Mouse (Mus musculus): ENCODE results near the gene Lcn5. TPM values are rescaled to one million over a fixed set of nuclear protein-coding genes. Genes with fewer than 3 reads are reported as not detected.

Gene Lcn5
- polyA plus RNA-seq, 1 experiment from 2014 or later, result not detected

DNA sequence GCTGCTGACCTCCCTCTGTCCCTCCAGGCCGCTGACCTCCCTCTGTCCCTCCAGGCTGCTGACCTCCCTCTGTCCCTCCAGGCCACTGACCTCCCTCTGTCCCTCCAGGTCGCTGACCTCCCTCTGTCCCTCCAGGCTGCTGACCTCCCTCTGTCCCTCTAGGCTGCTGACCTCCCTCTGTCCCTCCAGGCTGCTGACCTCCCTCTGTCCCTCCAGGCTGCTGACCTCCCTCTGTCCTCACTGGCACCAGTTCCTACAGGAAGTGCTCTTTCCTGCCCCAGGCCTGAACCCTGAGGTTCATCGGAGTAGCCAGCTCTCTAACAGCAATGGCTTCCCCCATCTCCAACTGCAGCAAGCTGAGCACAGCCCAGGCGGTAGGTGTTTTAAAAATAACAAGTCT is 29.0 kb upstream of the Lcn5 start:
- 60% methylated on average over 4 of the region's 4 CpGs for WGBS
- no peak for ATAC-seq

DNA sequence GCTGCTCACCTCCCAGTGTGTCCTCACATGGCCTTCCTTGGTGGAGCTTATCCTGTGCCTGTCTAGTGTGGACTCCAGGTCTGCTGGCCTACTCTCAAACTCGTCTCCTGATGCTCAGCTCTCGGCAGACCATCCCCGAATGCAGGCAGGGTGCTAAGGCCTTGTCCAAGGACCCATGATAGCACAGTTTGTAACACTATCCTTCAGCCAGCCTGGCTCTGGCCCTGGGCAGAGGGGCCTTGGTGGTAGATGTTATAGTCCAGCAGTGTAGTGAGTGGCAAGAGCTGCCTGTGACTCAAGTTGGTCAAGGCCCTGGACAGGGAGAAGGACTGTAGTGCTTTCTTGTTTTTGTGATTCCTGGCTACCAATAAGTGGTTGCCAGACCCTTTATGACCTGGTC is 24.1 kb upstream of the Lcn5 start:
- H3K36me3 ChIP-seq (ENCODE audit: control insufficient read depth, insufficient read depth), result no peaks in the 10 kb centered on the region
- no peak for ATAC-seq
- H3K27ac ChIP-seq (ENCODE audit: low read length), result no peak overlapping the region
- H3K9ac ChIP-seq (replicated peaks; ENCODE audit: low read depth, low read length), result no peak overlapping the region
- no peak overlapping the region for H3K4me3 ChIP-seq (replicated peaks; ENCODE audit: low read length)
- H3K27me3 ChIP-seq (replicated peaks; ENCODE audit: control insufficient read depth, insufficient read depth, low read length), result no peaks in the 10 kb centered on the region
- no peaks in the 10 kb centered on the region for H3K4me1 ChIP-seq (replicated peaks; ENCODE audit: control insufficient read depth, insufficient read depth, low read length)
- WGBS, result 84% methylated on average over 3 of the region's 3 CpGs
- no peaks in the 10 kb centered on the region for H3K9me3 ChIP-seq (ENCODE audit: control insufficient read depth, low read length)
- no peak overlapping the region for H3K4me2 ChIP-seq (ENCODE audit: low read length)

More for the DNA sequence above, 29.0 kb upstream of the Lcn5 start:
- Histone ChIP-seq H3K27me3 (replicated peaks; ENCODE audit: control insufficient read depth, insufficient read depth, low read length) (no peaks in the 10 kb centered on the region), H3K4me3 (replicated peaks; ENCODE audit: low read length) (no peak overlapping the region), H3K9me3 (ENCODE audit: control insufficient read depth, low read length) (no peaks in the 10 kb centered on the region), H3K36me3 (ENCODE audit: control insufficient read depth, insufficient read depth) (no peaks in the 10 kb centered on the region), H3K9ac (replicated peaks; ENCODE audit: low read depth, low read length) (no peak overlapping the region), H3K27ac (ENCODE audit: low read length) (no peak overlapping the region), H3K4me2 (ENCODE audit: low read length) (no peak overlapping the region), H3K4me1 (replicated peaks; ENCODE audit: control insufficient read depth, insufficient read depth, low read length) (no peaks in the 10 kb centered on the region)

DNA sequence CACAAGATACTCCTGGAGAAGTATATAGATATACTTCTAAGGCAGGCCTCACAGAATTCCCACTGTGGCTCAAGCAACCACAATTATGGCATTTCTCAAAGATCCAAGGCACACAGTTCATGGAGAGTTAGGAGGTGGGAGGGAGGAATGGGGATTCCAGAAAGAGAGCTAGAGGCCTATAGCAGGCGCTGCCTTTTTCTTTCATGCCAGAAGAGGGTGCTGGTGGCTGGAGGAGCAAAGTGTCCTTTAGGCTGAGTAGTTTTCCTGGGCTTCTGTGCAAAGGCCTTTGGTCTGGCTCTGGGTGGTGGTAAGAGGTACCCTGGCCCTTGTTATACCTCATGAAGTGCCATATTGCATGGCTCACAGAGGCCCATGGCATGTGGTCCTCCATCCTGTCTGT is 23.7 kb upstream of the Lcn5 start:
- Histone ChIP-seq H3K27ac (ENCODE audit: low read length) (no peak overlapping the region), H3K9ac (replicated peaks; ENCODE audit: low read depth, low read length) (no peak overlapping the region), H3K36me3 (ENCODE audit: control insufficient read depth, insufficient read depth) (no peaks in the 10 kb centered on the region), H3K4me2 (ENCODE audit: low read length) (no peak overlapping the region), H3K4me1 (replicated peaks; ENCODE audit: control insufficient read depth, insufficient read depth, low read length) (no peaks in the 10 kb centered on the region), H3K4me3 (replicated peaks; ENCODE audit: low read length) (no peak overlapping the region), H3K9me3 (ENCODE audit: control insufficient read depth, low read length) (no peaks in the 10 kb centered on the region), H3K27me3 (replicated peaks; ENCODE audit: control insufficient read depth, insufficient read depth, low read length) (no peaks in the 10 kb centered on the region)
- ATAC-seq, result no peak
- 44% methylated on average over 1 of the region's 1 CpGs for WGBS

DNA sequence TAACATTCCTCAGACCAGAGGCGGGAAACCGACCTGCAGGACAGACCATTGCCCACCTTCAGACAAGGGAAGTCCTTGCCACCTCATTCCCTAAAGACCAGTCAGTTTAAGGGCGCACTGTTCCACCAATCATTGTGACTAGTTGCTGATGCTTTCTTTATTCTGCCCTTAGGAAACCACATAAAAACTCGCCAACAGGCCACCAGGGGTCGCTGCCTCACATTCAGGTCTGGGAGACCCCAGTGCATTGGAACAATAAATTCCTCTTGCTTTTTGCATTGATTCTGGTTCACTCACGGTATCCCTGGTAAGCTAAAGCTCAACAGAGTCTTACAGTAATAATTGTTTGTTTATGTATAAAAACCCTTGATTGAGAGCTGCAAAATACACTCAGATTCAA is 17.9 kb upstream of the Lcn5 start:
- no peaks in the 10 kb centered on the region for H3K4me1 ChIP-seq (replicated peaks; ENCODE audit: control insufficient read depth, insufficient read depth, low read length)
- WGBS, result 11% methylated on average over 6 of the region's 6 CpGs
- H3K4me2 ChIP-seq (ENCODE audit: low read length), result no peak overlapping the region
- H3K4me3 ChIP-seq (replicated peaks; ENCODE audit: low read length), result no peak overlapping the region
- no peaks in the 10 kb centered on the region for H3K27me3 ChIP-seq (replicated peaks; ENCODE audit: control insufficient read depth, insufficient read depth, low read length)
- H3K36me3 ChIP-seq (ENCODE audit: control insufficient read depth, insufficient read depth), result no peaks in the 10 kb centered on the region
- no peaks in the 10 kb centered on the region for H3K9me3 ChIP-seq (ENCODE audit: control insufficient read depth, low read length)
- no peak for ATAC-seq
- no peak overlapping the region for H3K27ac ChIP-seq (ENCODE audit: low read length)
- H3K9ac ChIP-seq (replicated peaks; ENCODE audit: low read depth, low read length), result no peak overlapping the region

DNA sequence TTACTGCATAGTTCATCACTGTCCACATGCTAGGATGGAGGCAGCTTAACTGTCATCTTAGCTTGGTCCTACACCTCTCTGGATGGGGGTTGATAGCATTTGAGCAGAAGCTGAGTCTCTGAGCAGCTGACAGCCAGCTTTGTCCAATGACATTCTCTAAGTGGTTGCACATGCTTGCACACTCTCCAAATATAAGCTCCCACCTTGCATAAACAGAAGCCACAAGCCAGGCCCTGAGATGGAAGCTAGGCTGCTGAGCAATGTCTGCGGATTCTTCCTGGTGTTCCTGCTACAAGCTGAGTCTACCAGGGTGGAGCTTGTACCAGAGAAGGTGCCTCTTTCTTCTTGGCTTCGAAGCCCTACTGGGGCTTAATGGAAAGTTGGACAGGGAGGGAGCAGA is 4.8 kb upstream of the Lcn5 start, which contains the start of gene Lcn8:
Gene Lcn8, plus strand, starts transcription at position 219 of the 400 bp plus-strand sequence.
- WGBS, result 66% methylated on average over 2 of the region's 2 CpGs

DNA sequence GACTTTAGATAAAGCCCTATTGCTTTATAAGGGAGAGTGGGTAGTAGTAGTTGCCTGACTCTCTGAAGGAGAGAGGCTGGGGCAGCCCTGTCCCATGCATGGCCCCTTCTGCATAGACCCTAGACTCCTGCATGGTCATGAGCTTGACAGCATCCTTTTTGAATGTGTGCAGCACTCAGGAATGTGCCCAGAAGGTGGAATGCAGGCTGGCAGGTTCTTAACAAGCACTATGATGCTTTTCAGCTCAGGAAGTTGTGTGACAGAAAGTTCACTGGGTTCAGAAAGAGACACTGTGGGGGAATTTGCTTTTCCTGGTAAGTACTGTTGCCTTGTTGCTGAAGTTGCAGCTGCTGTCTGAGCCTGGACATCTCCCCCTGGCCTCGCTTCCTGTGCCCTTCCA is 3.2 kb upstream of the Lcn5 start:
- no peak for ATAC-seq
- H3K9me3 ChIP-seq (ENCODE audit: control insufficient read depth, low read length), result no peaks in the 10 kb centered on the region
- no peaks in the 10 kb centered on the region for H3K27me3 ChIP-seq (replicated peaks; ENCODE audit: control insufficient read depth, insufficient read depth, low read length)
- H3K36me3 ChIP-seq (ENCODE audit: control insufficient read depth, insufficient read depth), result no peaks in the 10 kb centered on the region
- no peak overlapping the region for H3K4me2 ChIP-seq (ENCODE audit: low read length)
- no peaks in the 10 kb centered on the region for H3K4me1 ChIP-seq (replicated peaks; ENCODE audit: control insufficient read depth, insufficient read depth, low read length)
- H3K4me3 ChIP-seq (replicated peaks; ENCODE audit: low read length), result no peak overlapping the region
- H3K9ac ChIP-seq (replicated peaks; ENCODE audit: low read depth, low read length), result no peak overlapping the region
- H3K27ac ChIP-seq (ENCODE audit: low read length), result no peak overlapping the region
- WGBS, result 65% methylated on average over 1 of the region's 1 CpGs

More for the DNA sequence above, 4.8 kb upstream of the Lcn5 start, which contains the start of gene Lcn8:
- Histone ChIP-seq H3K27me3 (replicated peaks; ENCODE audit: control insufficient read depth, insufficient read depth, low read length) (no peaks in the 10 kb centered on the region), H3K4me3 (replicated peaks; ENCODE audit: low read length) (no peak within 1 kb of the TSS), H3K27ac (ENCODE audit: low read length) (no peak within 1 kb of the TSS), H3K4me2 (ENCODE audit: low read length) (no peak within 1 kb of the TSS), H3K4me1 (replicated peaks; ENCODE audit: control insufficient read depth, insufficient read depth, low read length) (no peaks in the 10 kb centered on the region), H3K36me3 (ENCODE audit: control insufficient read depth, insufficient read depth) (no peaks in the 10 kb centered on the region), H3K9ac (replicated peaks; ENCODE audit: low read depth, low read length) (no peak within 1 kb of the TSS), H3K9me3 (ENCODE audit: control insufficient read depth, low read length) (no peaks in the 10 kb centered on the region)
- no peak for ATAC-seq

DNA sequence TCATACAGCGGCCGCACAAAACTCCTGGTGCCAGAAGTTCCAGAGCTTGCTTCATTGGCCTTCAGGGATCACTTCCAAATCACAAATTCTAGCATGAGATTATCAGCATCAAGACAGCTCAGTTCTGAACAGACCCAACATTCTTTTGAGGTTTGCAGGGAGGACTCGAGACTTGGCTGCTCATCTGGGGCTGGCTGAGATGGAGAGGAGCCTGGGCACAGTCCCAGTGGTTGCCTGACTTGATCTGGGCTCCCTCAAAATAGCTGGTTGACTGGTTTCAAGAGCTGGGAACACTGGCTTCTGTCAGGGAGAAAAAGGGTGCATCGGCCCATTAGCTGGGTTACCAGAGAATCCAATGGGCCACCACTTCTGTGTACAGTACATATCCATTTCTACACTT is 1.1 kb upstream of the Lcn5 start:
- H3K4me2 ChIP-seq (ENCODE audit: low read length), result no peak overlapping the region
- H3K36me3 ChIP-seq (ENCODE audit: control insufficient read depth, insufficient read depth), result no peaks in the 10 kb centered on the region
- no peak overlapping the region for H3K9ac ChIP-seq (replicated peaks; ENCODE audit: low read depth, low read length)
- no peak overlapping the region for H3K27ac ChIP-seq (ENCODE audit: low read length)
- ATAC-seq, result no peak
- H3K9me3 ChIP-seq (ENCODE audit: control insufficient read depth, low read length), result no peaks in the 10 kb centered on the region
- H3K27me3 ChIP-seq (replicated peaks; ENCODE audit: control insufficient read depth, insufficient read depth, low read length), result no peaks in the 10 kb centered on the region
- H3K4me1 ChIP-seq (replicated peaks; ENCODE audit: control insufficient read depth, insufficient read depth, low read length), result no peaks in the 10 kb centered on the region
- 84% methylated on average over 4 of the region's 4 CpGs for WGBS
- no peak overlapping the region for H3K4me3 ChIP-seq (replicated peaks; ENCODE audit: low read length)

DNA sequence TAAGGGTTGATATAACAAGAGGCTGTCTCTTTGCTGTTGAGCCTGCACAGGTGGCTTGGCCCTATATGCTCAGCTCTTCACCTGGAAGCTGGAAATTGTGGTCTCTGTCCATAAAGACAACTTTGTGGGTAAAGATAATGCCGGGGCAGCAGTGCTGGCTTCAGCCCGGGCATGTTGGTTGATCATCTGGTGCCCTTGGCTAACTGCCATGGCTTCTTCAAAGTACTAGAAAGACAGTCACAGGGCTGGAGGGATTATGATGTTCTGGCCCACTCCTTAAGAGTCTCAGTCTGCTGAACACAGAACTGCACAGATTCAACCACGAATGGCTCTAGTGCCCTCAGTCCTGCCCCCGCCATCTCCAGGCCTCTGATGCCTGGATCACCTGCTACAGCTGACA is 506 bp upstream of the Lcn5 start:
- WGBS, result 66% methylated on average over 4 of the region's 4 CpGs
- Histone ChIP-seq H3K9ac (replicated peaks; ENCODE audit: low read depth, low read length) (no peak overlapping the region), H3K36me3 (ENCODE audit: control insufficient read depth, insufficient read depth) (no peaks in the 10 kb centered on the region), H3K4me1 (replicated peaks; ENCODE audit: control insufficient read depth, insufficient read depth, low read length) (no peaks in the 10 kb centered on the region), H3K4me3 (replicated peaks; ENCODE audit: low read length) (no peak overlapping the region), H3K27me3 (replicated peaks; ENCODE audit: control insufficient read depth, insufficient read depth, low read length) (no peaks in the 10 kb centered on the region), H3K4me2 (ENCODE audit: low read length) (no peak overlapping the region), H3K9me3 (ENCODE audit: control insufficient read depth, low read length) (no peaks in the 10 kb centered on the region), H3K27ac (ENCODE audit: low read length) (no peak overlapping the region)
- no peak for ATAC-seq

DNA sequence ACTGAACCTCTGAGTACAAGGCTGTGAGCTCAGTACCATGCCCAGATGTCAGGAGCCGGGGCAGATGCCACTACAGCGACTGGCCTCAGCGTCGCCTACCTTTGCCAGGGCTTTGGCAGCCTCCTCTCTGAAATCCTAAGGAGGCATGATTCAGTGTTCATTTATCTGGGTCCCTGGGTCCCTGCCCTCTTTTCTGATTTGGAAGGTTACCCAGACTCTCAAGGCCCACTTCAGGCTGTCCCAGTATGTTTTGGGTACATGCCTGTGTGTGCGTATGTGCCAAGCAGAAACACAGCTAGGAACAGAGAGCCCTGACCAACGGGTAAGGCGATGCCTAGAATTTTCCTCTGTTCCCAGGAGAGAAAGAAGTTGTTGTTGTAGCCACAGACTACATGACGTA is 2.5 kb downstream of the Lcn5 start:
- H3K4me1 ChIP-seq (replicated peaks; ENCODE audit: control insufficient read depth, insufficient read depth, low read length), result no peaks in the 10 kb centered on the region
- no peaks in the 10 kb centered on the region for H3K36me3 ChIP-seq (ENCODE audit: control insufficient read depth, insufficient read depth)
- H3K4me3 ChIP-seq (replicated peaks; ENCODE audit: low read length), result no peak overlapping the region
- no peak overlapping the region for H3K27ac ChIP-seq (ENCODE audit: low read length)
- no peak for ATAC-seq
- no peaks in the 10 kb centered on the region for H3K27me3 ChIP-seq (replicated peaks; ENCODE audit: control insufficient read depth, insufficient read depth, low read length)
- no peak overlapping the region for H3K4me2 ChIP-seq (ENCODE audit: low read length)
- WGBS, result 94% methylated on average over 8 of the region's 8 CpGs
- H3K9ac ChIP-seq (replicated peaks; ENCODE audit: low read depth, low read length), result no peak overlapping the region
- no peaks in the 10 kb centered on the region for H3K9me3 ChIP-seq (ENCODE audit: control insufficient read depth, low read length)

DNA sequence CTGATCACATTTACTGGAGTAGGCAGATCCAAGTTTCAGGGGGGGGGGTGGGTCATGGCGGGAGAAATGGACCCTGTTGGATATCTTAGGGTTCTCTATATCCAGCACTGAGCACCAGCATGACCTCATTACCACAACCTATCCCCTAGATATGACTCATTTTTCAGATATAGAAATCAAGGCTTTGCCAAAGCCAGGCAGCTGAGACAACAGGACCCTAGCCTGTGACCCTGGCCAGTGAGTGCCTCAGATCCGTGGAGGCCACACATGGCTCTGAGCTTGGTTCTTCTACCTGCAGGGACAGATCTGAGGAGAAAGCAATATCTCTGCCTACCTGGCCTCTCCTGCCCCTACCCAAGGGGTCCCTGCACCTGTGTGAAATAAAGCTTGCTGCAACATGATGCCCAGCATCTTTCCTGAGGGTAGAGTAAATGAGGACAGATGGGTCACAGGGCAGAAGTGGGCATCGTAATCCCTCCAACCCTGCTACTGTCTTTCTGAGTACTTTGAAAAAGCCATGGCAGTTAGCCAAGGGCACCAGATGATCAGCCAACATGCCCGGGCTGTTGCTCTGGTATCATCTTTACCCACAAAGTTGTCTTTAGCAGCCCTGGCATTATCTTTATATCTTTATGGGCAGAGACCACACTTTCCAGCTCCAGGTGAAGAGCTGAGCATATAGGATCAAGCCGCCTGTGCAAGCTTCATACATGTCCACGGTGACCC is 3.7 kb downstream of the Lcn5 start:
- Histone ChIP-seq H3K9ac (replicated peaks; ENCODE audit: low read depth, low read length) (no peak overlapping the region), H3K9me3 (ENCODE audit: control insufficient read depth, low read length) (no peaks in the 10 kb centered on the region), H3K4me1 (replicated peaks; ENCODE audit: control insufficient read depth, insufficient read depth, low read length) (no peaks in the 10 kb centered on the region), H3K27ac (ENCODE audit: low read length) (no peak overlapping the region), H3K36me3 (ENCODE audit: control insufficient read depth, insufficient read depth) (no peaks in the 10 kb centered on the region), H3K27me3 (replicated peaks; ENCODE audit: control insufficient read depth, insufficient read depth, low read length) (no peaks in the 10 kb centered on the region), H3K4me3 (replicated peaks; ENCODE audit: low read length) (no peak overlapping the region), H3K4me2 (ENCODE audit: low read length) (no peak overlapping the region)
- no peak for ATAC-seq
- WGBS, result 84% methylated on average over 6 of the region's 6 CpGs

Data from forebrain, embryonic 16.5 days (tissue).